Mouse (Mus musculus) liver, adult 2 months (tissue): ENCODE measurements around the gene Nyx.

ENCODE experiments used
- CTCF ChIP-seq: fragments of 200-500 bp; IDR thresholded peaks from 2 replicates; pipeline ENCODE4 v1.5.1; 2011; ENCODE audit warnings: low read depth, low read length, control low read depth
- POLR2A ChIP-seq: fragments of 200-500 bp; IDR thresholded peaks from 2 replicates; pipeline ENCODE4 v1.6.1; 2011; ENCODE audit warnings: low read length, control low read depth; ENCODE audit not compliant: insufficient read depth; ENCODE audit errors: extremely low read depth

GRCm38 (mm10) chrX:13504389-13504788 is 38.5 kb downstream of the Nyx start:
- no peak for TF ChIP-seq CTCF
- no peak for TF ChIP-seq POLR2A
